Mouse (Mus musculus) ES-Bruce4 (cell line): ENCODE measurements around the gene Emx1. TPM values are rescaled to one million over a fixed set of nuclear protein-coding genes. Genes with fewer than 3 reads are reported as not detected.

ENCODE experiments used
- H3K27ac ChIP-seq: 2 replicates; pipeline ENCODE4 v1.5.1; 2012; ENCODE audit warnings: low read length, inconsistent platforms; ENCODE audit not compliant: insufficient read depth
- H3K27me3 ChIP-seq: 2 replicates; pipeline ENCODE4 v1.6.1; 2012; ENCODE audit warnings: mild to moderate bottlenecking, low read length, inconsistent platforms; ENCODE audit not compliant: control insufficient read depth, poor library complexity, insufficient read depth, severe bottlenecking
- H3K36me3 ChIP-seq: 2 replicates; pipeline ENCODE4 v1.6.1; 2012; ENCODE audit warnings: inconsistent platforms, mild to moderate bottlenecking, low read length, moderate library complexity; ENCODE audit not compliant: control insufficient read depth, poor library complexity, insufficient read depth, severe bottlenecking
- H3K4me1 ChIP-seq: one replicate; pipeline ENCODE4 v1.8.1; 2011; ENCODE audit warnings: low read length; ENCODE audit not compliant: control insufficient read depth, insufficient read depth
- H3K4me3 ChIP-seq: 2 replicates; pipeline ENCODE4 v1.5.1; 2011; ENCODE audit warnings: low read depth, mild to moderate bottlenecking, low read length
- H3K9ac ChIP-seq: 2 replicates; pipeline ENCODE4 v1.6.1; 2012; ENCODE audit warnings: low read depth, mild to moderate bottlenecking, inconsistent platforms; ENCODE audit not compliant: poor library complexity, severe bottlenecking
- H3K9me3 ChIP-seq: replicated peaks from 2 replicates; pipeline ENCODE4 v1.6.1; 2012; ENCODE audit warnings: mild to moderate bottlenecking, low read length, inconsistent platforms; ENCODE audit not compliant: control insufficient read depth, poor library complexity, insufficient read depth, severe bottlenecking
- CTCF ChIP-seq: IDR thresholded peaks from one replicate; pipeline ENCODE4 v1.8.1; 2011; ENCODE audit warnings: low read depth, low read length
- EP300 ChIP-seq: IDR thresholded peaks from 2 replicates; pipeline ENCODE4 v1.6.1; 2011; ENCODE audit warnings: low read depth, low read length; ENCODE audit not compliant: insufficient read depth
- POLR2A ChIP-seq: IDR thresholded peaks from one replicate; pipeline ENCODE4 v1.8.1; 2011; ENCODE audit warnings: low read length; ENCODE audit not compliant: insufficient read depth
- polyA plus RNA-seq: library from polyadenylated mRNA; stranded (reverse); fragments of >200 nt; gene quantifications from 2 replicates; pipeline ENCODE4 v1.2.4, GENCODE M21; 2011; ENCODE audit warnings: low read depth; ENCODE audit not compliant: missing spikeins, insufficient read depth, insufficient read length

Gene Emx1
- polyA plus RNA-seq, 1 experiment, result 1.8 TPM

GRCm38 (mm10) chr6:85165440-85165921 lies 21.8 kb upstream of the Emx1 start:
- Histone ChIP-seq H3K27ac (no peak overlapping the region), H3K4me3 (no peak overlapping the region), H3K9ac (no peak overlapping the region), H3K9me3 (no peaks in the 10 kb centered on the region), H3K4me1 (no peaks in the 10 kb centered on the region), H3K27me3 (no peaks in the 10 kb centered on the region), H3K36me3 (no peaks in the 10 kb centered on the region)
- no peak for TF ChIP-seq EP300
- TF ChIP-seq CTCF, result no peak
- no peak for TF ChIP-seq POLR2A

GRCm38 (mm10) chr6:85179569-85179968 lies 7.7 kb upstream of the Emx1 start:
- TF ChIP-seq CTCF (peak; percentile 53), POLR2A (no peak)
- H3K27ac ChIP-seq, result no peak overlapping the region
- no peak overlapping the region for H3K4me3 ChIP-seq
- H3K4me1 ChIP-seq, result no peaks in the 10 kb centered on the region
- peaks cover 3% of the 10 kb centered on the region; the same call in 1 of the 2 replicates for H3K27me3 ChIP-seq
- no peak overlapping the region for H3K9ac ChIP-seq
- H3K36me3 ChIP-seq, result no peaks in the 10 kb centered on the region
- H3K9me3 ChIP-seq, result no peaks in the 10 kb centered on the region

DNA sequence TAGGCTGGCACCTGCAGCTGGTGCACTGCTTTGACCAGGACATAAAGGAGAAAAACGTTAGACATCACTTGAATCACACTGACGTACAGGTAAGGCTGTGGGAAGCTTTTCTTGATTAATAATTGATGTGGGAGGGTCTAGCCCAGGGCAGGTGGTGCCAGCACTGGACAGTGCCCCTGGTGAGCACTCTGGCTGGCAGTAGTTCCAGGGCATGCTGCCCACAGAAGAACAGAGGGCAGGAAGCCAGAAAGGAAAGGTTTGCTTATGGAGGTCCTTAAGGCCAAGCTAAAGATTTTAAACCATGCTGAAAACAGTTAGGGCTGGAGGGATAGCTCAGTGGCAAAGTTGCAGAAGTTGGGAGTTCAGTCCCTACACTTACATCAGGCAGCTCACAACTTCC lies 7.2 kb upstream of the Emx1 start:
- TF ChIP-seq EP300, result no peak
- TF ChIP-seq POLR2A, result no peak
- TF ChIP-seq CTCF, result no peak
- Histone ChIP-seq H3K27me3 (peaks cover 4% of the 10 kb centered on the region; the same call in 1 of the 2 replicates), H3K4me1 (no peaks in the 10 kb centered on the region), H3K36me3 (no peaks in the 10 kb centered on the region), H3K9ac (no peak overlapping the region), H3K4me3 (no peak overlapping the region), H3K27ac (no peak overlapping the region), H3K9me3 (no peaks in the 10 kb centered on the region)

- TF ChIP-seq CTCF, result no peak
- no peak for TF ChIP-seq EP300
- no peak for TF ChIP-seq POLR2A
- Histone ChIP-seq H3K27ac (no peak overlapping the region), H3K36me3 (no peaks in the 10 kb centered on the region), H3K9ac (no peak overlapping the region), H3K27me3 (peaks cover 15% of the 10 kb centered on the region), H3K4me1 (no peaks in the 10 kb centered on the region), H3K9me3 (no peaks in the 10 kb centered on the region), H3K4me3 (no peak overlapping the region)
Measured at GRCm38 (mm10) chr6:85183951-85184350, 3.3 kb upstream of the Emx1 start.

GRCm38 (mm10) chr6:85186033-85186743 lies 1.1 kb upstream of the Emx1 start:
- H3K4me3 ChIP-seq, result peak overlapping the region; percentile 58
- no peak for TF ChIP-seq POLR2A
- no peak for TF ChIP-seq CTCF
- no peak for TF ChIP-seq EP300
- no peak overlapping the region for H3K27ac ChIP-seq
- H3K36me3 ChIP-seq, result no peaks in the 10 kb centered on the region
- H3K9me3 ChIP-seq, result no peaks in the 10 kb centered on the region
- H3K9ac ChIP-seq, result no peak overlapping the region
- peaks cover 27% of the 10 kb centered on the region for H3K27me3 ChIP-seq
- no peaks in the 10 kb centered on the region for H3K4me1 ChIP-seq

GRCm38 (mm10) chr6:85186744-85187059 lies 536 bp upstream of the Emx1 start:
- Histone ChIP-seq H3K27me3 (peaks cover 31% of the 10 kb centered on the region), H3K4me1 (no peaks in the 10 kb centered on the region), H3K27ac (no peak overlapping the region), H3K4me3 (peak overlapping the region; percentile 58), H3K36me3 (no peaks in the 10 kb centered on the region), H3K9ac (no peak overlapping the region), H3K9me3 (no peaks in the 10 kb centered on the region)
- TF ChIP-seq CTCF, result no peak
- TF ChIP-seq EP300, result no peak
- no peak for TF ChIP-seq POLR2A
